Mouse (Mus musculus) C2C12 (cell line): Measurements from ENCODE around the gene Lonp2.

ENCODE experiments used
- CTCF ChIP-seq: IDR thresholded peaks from one replicate; pipeline ENCODE4 v1.5.1; 2011; ENCODE audit not compliant: control insufficient read depth, insufficient read depth, insufficient read length
- FOSL1 ChIP-seq: IDR thresholded peaks from one replicate; pipeline ENCODE4 v1.8.0; 2011; ENCODE audit warnings: mild to moderate bottlenecking, low read length; ENCODE audit not compliant: poor library complexity, insufficient read depth, severe bottlenecking
- MAX ChIP-seq: IDR thresholded peaks from one replicate; pipeline ENCODE4 v1.6.1; 2011; ENCODE audit warnings: mild to moderate bottlenecking, control low read depth
- MYOG ChIP-seq: IDR thresholded peaks from one replicate; pipeline ENCODE4 v1.6.1; 2011; ENCODE audit not compliant: control insufficient read depth, insufficient read length; ENCODE audit errors: extremely low read depth
- USF1 ChIP-seq: IDR thresholded peaks from one replicate; pipeline ENCODE4 v1.6.1; 2011; ENCODE audit warnings: low read depth, mild to moderate bottlenecking, control low read depth, moderate library complexity

GRCm38 (mm10) chr8:86706756-86707155 lies 82.9 kb downstream of the Lonp2 start:
- TF ChIP-seq CTCF (no peak), FOSL1 (no peak), MAX (no peak), USF1 (no peak), MYOG (no peak)
